Mouse (Mus musculus) hindbrain, embryonic 11.5 days (tissue): ENCODE data around the gene Cela3a. TPM values are rescaled to one million over a fixed set of nuclear protein-coding genes. Genes with fewer than 3 reads are reported as not detected.

ENCODE experiments used
- ATAC-seq: fragments of 200-750 bp; cut with Nextera tagmentation; 2 replicates; pipeline ENCODE4 v1.8.0; 2017; ENCODE audit warnings: mild to moderate bottlenecking, moderate TSS enrichment, moderate library complexity; ENCODE audit not compliant: low FRiP score
- DNase-seq: peaks from one replicate; pipeline ENCODE4 v3.0.0-alpha.2; 2015; ENCODE audit warnings: low spot score
- H3K27ac ChIP-seq: fragments of 300-500 bp; sonication (generic); 2 replicates; pipeline ENCODE4 v1.5.1; 2014; ENCODE audit warnings: mild to moderate bottlenecking, low read depth, low read length
- H3K27me3 ChIP-seq: fragments of 300-500 bp; sonication (generic); 2 replicates; pipeline ENCODE4 v1.6.1; 2014; ENCODE audit warnings: mild to moderate bottlenecking, low read length, moderate library complexity, mixed read lengths; ENCODE audit not compliant: control insufficient read depth, insufficient read depth
- H3K36me3 ChIP-seq: fragments of 300-500 bp; sonication (generic); 2 replicates; pipeline ENCODE4 v1.6.1; 2014; ENCODE audit warnings: mild to moderate bottlenecking, low read length, moderate library complexity, mixed read lengths; ENCODE audit not compliant: control insufficient read depth, insufficient read depth
- H3K4me1 ChIP-seq: fragments of 300-500 bp; sonication (generic); replicated peaks from 2 replicates; pipeline ENCODE4 v1.6.1; 2014; ENCODE audit warnings: low read length, mixed read lengths; ENCODE audit not compliant: control insufficient read depth, insufficient read depth
- H3K4me2 ChIP-seq: fragments of 300-500 bp; sonication (generic); replicated peaks from 2 replicates; pipeline ENCODE4 v1.6.1; 2014; ENCODE audit warnings: mild to moderate bottlenecking, low read depth, low read length
- H3K4me3 ChIP-seq: fragments of 300-500 bp; sonication (generic); 2 replicates; pipeline ENCODE4 v1.5.1; 2014; ENCODE audit warnings: low read depth, low read length
- H3K9ac ChIP-seq: fragments of 300-500 bp; sonication (generic); 2 replicates; pipeline ENCODE4 v1.6.1; 2014; ENCODE audit warnings: low read depth, low read length
- H3K9me3 ChIP-seq: fragments of 300-500 bp; sonication (generic); 2 replicates; pipeline ENCODE4 v1.6.1; 2016; ENCODE audit warnings: low read length; ENCODE audit not compliant: control insufficient read depth
- WGBS: fragments of 180-500 bp; shearing (Covaris S2); extraction: QIAGEN DNeasy Blood & Tissue Kit; methylation state at CpG from one replicate; pipeline ENCODE4 v1.1.7; 2014; 5-methylcytosine and 5-hydroxymethylcytosine counted together
- polyA plus RNA-seq: library from polyadenylated mRNA; unstranded; fragments of >200 nt; fragmentation: Nextera tagmentation; extraction: Ambion mirVana; gene quantifications from 2 replicates; pipeline ENCODE4 v1.2.1, GENCODE M21; 2014

The Cela3a gene
- polyA plus RNA-seq, 1 experiment from 2014 or later = not detected

DNA sequence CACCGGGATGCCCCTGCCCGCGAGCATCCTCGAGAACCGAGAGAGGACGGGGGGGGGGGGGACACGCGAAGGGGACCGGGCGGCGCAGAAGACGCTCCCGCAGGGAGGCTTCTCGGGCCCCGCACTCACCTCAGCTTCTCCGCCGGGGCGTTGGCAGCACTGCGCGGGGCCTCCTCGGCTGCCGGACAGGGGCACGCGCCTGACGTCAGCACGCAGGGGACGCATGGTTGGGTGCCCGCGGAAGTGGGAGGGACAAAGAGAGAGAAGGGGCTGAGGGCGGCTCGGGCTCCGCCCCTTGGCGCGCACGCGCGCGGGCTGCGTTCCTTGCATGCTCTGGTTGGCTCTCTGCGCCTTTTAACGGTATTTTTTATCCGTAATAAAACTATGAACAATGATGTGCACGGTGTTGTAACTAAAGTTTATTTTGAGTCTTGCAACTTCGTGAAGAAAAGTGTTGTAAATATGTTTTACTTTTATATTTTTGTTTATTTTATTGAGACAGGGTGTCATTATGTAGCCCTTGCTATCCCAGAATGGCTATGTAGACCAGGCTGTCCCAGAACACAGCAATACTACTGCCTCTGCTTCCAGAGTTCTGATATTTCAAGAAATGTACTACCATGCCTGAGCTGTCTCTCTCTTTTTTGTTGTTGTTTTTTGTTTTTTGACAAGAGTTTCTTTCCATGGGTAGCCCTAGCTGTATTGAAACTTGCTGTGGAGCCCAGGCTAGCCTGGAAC is 51.9 kb downstream of the Cela3a start, which contains the start of gene Cdc42:
Gene Cdc42 (minus strand): TSS at position 204 of the 738 bp plus-strand sequence.
- WGBS = under 1% methylated on average over 40 of the region's 44 CpGs
- H3K36me3 ChIP-seq = no peaks in the 10 kb centered on the region
- ATAC-seq = peak; percentile 95

DNA sequence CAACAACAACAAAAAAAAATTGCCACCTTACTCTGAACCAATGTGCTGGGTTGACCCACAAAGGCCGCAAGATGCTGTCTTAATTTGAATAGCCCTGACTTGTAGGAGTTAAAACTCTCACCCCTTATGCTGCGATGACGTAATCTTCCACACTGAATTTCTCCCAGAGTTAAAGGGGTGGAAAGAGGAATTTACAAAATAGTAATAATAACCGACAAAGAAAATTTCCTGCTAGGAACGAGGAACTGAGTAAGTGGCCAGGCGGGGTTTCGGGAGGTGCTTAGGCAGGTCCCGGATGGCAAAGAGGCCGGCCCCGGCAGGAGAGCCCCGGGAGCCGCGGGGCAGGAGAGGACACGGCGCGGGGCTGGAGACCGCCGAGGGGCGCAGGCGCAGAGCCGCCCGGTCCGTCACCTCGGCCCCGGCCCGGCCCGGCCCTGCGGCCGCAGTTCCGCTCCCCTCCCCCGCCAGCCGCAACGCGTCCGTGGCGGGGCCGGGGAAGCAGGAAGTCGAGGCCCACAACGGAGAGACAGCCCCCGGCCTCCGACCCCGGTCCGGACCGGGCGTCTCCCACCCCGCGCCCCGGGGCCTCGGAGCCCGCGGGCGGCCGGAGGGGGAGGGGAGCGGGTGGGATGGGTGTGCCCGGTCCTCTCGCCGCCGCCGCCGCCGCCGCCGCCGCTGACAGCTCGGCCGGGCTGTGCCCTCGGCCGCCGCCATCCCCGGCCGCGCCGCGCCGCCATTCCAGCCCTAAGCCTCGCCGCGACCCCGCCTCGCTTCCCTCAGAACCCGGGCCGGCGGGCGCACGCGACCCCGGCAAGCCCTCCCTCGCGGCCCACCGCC is 52.7 kb downstream of the Cela3a start:
- Histone ChIP-seq H3K9me3 (no peaks in the 10 kb centered on the region), H3K9ac (peak overlapping the region; percentile 99), H3K27me3 (no peaks in the 10 kb centered on the region), H3K4me1 (no peaks in the 10 kb centered on the region), H3K4me3 (peak overlapping the region; percentile 96), H3K27ac (peak overlapping the region; percentile 96), H3K36me3 (no peaks in the 10 kb centered on the region), H3K4me2 (peak overlapping the region; percentile 52)
- ATAC-seq (peak; percentile 79), DNase-seq (peak; percentile 80)
- WGBS = under 1% methylated on average over 38 of the region's 90 CpGs

More for the DNA sequence above, 51.9 kb downstream of the Cela3a start, which contains the start of gene Cdc42:
- Histone ChIP-seq H3K4me3 (peak within 1 kb of the TSS; percentile 96), H3K27me3 (no peaks in the 10 kb centered on the region), H3K27ac (peak within 1 kb of the TSS; percentile 96), H3K9me3 (no peaks in the 10 kb centered on the region), H3K9ac (peak within 1 kb of the TSS; percentile 99), H3K4me2 (peak within 1 kb of the TSS; percentile 52), H3K4me1 (no peaks in the 10 kb centered on the region)
- DNase-seq = peak; percentile 98

Other genes starting within 250 kb of the Cela3a start
- 2.2 and 3.5 TPM in 2 replicates for gene Wnt4, start 132.3 kb downstream of the Cela3a start, polyA plus RNA-seq
- gene Cdc42, start 52.1 kb downstream of the Cela3a start, polyA plus RNA-seq = 692 and 744 TPM in 2 replicates
- gene Cela3b, start 20.7 kb upstream of the Cela3a start, polyA plus RNA-seq = not detected in 2 replicates
- gene 1700013G24Rik, start 43.5 kb upstream of the Cela3a start, polyA plus RNA-seq = not detected in 2 replicates
- gene Hspg2, start 59.0 kb upstream of the Cela3a start, polyA plus RNA-seq = 14.7 and 18.1 TPM in 2 replicates
- 0.68 and 0.77 TPM in 2 replicates for gene Ldlrad2, start 164.8 kb upstream of the Cela3a start, polyA plus RNA-seq
- gene Usp48, start 184.0 kb upstream of the Cela3a start, polyA plus RNA-seq = 79.6 and 84.8 TPM in 2 replicates